Mouse (Mus musculus) testis, postnatal 10 days (tissue): ENCODE measurements around the gene Snrnp35.

Experiments
- DNase-seq: peaks from one replicate; pipeline ENCODE4 v3.0.0; 2021; ENCODE audit warnings: low spot score

The Snrnp35 gene

GRCm38 (mm10) chr5:124500573-124500972, 17.6 kb downstream of the Snrnp35 start:
- DNase-seq: no peak

GRCm38 (mm10) chr5:124501541-124501940, 18.6 kb downstream of the Snrnp35 start:
- no peak for DNase-seq

- DNase-seq: no peak
Measured at GRCm38 (mm10) chr5:124503742-124504141, 20.8 kb downstream of the Snrnp35 start.

GRCm38 (mm10) chr5:124505235-124505634, 22.3 kb downstream of the Snrnp35 start:
- no peak for DNase-seq

- DNase-seq: no peak
Measured at GRCm38 (mm10) chr5:124506731-124507359, 23.9 kb downstream of the Snrnp35 start.

- no peak for DNase-seq
Measured at GRCm38 (mm10) chr5:124509200-124509599, 26.3 kb downstream of the Snrnp35 start.

- peak; percentile 78 for DNase-seq
Measured at GRCm38 (mm10) chr5:124509742-124510237, 26.9 kb downstream of the Snrnp35 start.

GRCm38 (mm10) chr5:124510536-124511050, 27.7 kb downstream of the Snrnp35 start:
- no peak for DNase-seq

GRCm38 (mm10) chr5:124515789-124516188, 32.9 kb downstream of the Snrnp35 start:
- no peak for DNase-seq

GRCm38 (mm10) chr5:124518648-124519047, 35.7 kb downstream of the Snrnp35 start:
- DNase-seq: no peak

- no peak for DNase-seq
Measured at GRCm38 (mm10) chr5:124521588-124521987, 38.7 kb downstream of the Snrnp35 start.

GRCm38 (mm10) chr5:124523032-124523431, 40.1 kb downstream of the Snrnp35 start:
- no peak for DNase-seq

GRCm38 (mm10) chr5:124524943-124525342, 42.0 kb downstream of the Snrnp35 start:
- DNase-seq: no peak

GRCm38 (mm10) chr5:124528351-124528750, 45.4 kb downstream of the Snrnp35 start:
- no peak for DNase-seq

- DNase-seq: no peak
Measured at GRCm38 (mm10) chr5:124528791-124529190, 45.9 kb downstream of the Snrnp35 start.

- no peak for DNase-seq
Measured at GRCm38 (mm10) chr5:124529191-124529651, 46.3 kb downstream of the Snrnp35 start.

- no peak for DNase-seq
Measured at GRCm38 (mm10) chr5:124529697-124530096, 46.8 kb downstream of the Snrnp35 start.

GRCm38 (mm10) chr5:124530655-124531582, 48.0 kb downstream of the Snrnp35 start, which contains the start of gene Rilpl1:
Gene Rilpl1 (minus strand): TSS chr5:124531391.
- DNase-seq: peak; percentile 88

- DNase-seq: no peak
Measured at GRCm38 (mm10) chr5:124531583-124531930, 48.6 kb downstream of the Snrnp35 start.

GRCm38 (mm10) chr5:124532451-124532850, 49.5 kb downstream of the Snrnp35 start:
- no peak for DNase-seq

- DNase-seq: no peak
Measured at GRCm38 (mm10) chr5:124535016-124535415, 52.1 kb downstream of the Snrnp35 start.

- peak; percentile 66 for DNase-seq
Measured at GRCm38 (mm10) chr5:124536776-124537175, 53.8 kb downstream of the Snrnp35 start.
